Mouse (Mus musculus): ENCODE results near the gene Pnkp.

Pnkp gene

DNA sequence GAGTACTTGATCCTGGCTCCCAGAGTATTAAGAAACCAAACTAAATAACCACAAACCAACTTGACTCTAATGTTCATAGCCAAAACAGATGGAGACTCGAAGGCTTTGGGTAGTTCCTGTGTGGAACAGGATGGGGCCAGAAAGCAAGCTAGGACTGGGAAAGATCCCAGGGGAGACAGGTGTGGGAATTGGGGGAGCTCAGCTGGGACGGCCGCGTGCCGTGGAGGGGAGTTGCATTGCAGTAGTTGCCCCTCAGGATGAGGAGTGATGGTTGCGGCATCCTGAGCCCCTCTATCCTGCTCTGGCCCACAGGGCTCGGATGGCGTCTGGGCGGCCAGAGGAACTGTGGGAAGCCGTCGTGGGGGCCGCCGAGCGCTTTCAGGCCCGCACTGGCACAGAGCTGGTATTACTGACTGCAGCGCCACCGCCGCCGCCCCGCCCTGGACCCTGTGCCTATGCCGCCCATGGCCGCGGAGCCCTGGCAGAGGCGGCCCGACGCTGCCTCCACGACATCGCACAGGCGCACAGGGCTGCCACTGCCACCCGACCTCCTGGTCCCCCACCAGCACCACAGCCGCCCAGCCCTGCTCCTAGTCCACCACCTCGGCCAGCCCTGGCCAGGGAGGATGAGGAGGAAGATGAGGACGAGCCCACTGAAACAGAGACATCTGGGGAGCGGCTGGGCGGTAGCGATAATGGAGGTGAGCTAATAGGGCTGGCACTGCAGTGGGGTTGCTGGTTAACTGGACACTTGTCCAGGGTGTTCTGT, 4.5 kb upstream of the Pnkp start:
- no peak for DNase-seq (ENCODE audit: low spot score in 2 of 2)

- no peak for DNase-seq (ENCODE audit: low spot score in 2 of 2)
These were observed 3.9 kb upstream of the Pnkp start for GRCm38 (mm10) chr7:44853065-44853464.

- DNase-seq (ENCODE audit: low spot score in 2 of 2) = no peak
These were observed 3.2 kb upstream of the Pnkp start for GRCm38 (mm10) chr7:44853596-44854355.

DNA sequence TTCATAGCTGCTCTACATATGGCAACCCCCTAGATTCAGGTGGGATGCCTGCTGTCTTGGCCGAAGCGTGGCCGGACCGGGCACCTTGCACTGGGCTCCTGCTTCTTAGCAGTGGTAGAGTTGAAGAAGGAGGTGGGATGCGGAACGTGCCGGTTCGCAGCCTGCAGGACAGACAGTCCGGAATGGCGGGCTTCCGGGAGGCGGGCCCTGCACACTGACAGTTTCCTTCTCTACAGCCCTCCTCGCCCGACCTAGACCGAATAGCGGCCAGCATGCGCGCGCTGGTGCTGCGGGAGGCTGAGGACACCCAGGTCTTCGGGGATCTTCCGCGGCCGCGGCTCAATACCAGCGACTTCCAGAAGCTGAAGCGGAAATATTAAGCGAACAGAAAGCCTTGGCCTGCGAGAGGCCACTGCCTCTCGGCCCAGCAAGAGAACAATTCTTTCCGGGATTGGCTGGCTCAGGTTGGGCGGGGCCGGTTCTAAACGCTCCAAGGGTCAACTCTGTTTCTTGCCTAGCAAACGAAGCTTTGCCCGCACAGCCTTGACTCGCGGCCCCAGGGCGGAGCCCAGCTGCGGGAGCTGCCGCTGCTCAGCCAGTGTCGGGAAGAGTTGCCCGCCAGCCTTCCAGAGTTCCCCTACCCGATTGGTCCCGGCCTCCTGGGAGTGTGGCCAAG, 2.4 kb upstream of the Pnkp start:
- no peak for DNase-seq (ENCODE audit: low spot score in 2 of 2)

DNA sequence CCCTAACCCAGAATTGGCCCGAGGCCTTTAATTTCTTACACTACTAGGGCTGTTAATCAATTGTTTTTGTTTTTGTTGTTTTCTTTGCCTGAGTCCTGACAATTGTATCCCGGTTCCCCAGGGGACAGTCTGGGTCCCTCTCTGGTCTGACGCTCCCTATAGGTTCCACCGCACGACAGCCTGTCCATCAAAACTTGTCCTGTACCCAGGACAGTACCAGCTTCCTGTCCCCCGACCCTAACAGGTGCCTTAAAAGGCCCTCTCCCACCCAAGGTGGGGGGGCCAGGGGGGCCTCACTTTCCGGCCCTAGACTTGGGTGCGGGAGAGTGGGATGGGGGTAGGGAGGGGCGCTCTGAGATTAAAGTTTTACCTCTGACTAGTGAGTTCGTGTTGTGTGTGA, 1.9 kb upstream of the Pnkp start:
- DNase-seq (ENCODE audit: low spot score in 2 of 2) = no peak

DNA sequence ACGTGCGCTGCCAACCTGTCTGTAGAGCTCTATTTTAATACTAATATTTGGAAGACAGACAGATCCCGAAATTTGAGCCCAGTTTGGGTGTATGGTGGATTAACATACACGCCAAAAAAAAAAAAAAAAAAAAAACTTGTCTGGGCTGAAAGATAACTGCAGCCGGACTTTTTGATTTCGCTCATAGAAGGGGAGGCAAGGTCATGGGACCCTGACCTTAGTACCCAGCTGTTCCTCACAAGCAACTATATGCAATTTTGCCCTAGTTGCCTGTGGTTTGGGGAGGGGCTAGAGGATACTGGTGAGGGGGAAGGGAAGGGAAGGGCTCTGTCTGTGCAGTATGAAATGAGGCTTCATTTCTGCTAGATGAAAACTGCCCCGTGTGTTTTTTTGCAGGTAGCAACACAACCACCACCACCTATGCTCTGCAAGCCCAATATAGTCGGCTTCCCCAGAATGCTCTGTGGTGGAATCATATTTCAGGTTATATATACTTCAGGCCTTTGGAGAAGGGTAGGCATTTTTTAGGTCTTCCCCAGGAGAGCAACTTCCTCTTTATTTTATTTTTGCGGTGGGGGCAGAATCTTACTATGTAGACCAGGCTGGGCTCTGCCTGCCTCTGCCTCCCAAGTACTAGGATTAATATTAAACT, 548 bp upstream of the Pnkp start:
- no peak for DNase-seq (ENCODE audit: low spot score in 2 of 2)

DNA sequence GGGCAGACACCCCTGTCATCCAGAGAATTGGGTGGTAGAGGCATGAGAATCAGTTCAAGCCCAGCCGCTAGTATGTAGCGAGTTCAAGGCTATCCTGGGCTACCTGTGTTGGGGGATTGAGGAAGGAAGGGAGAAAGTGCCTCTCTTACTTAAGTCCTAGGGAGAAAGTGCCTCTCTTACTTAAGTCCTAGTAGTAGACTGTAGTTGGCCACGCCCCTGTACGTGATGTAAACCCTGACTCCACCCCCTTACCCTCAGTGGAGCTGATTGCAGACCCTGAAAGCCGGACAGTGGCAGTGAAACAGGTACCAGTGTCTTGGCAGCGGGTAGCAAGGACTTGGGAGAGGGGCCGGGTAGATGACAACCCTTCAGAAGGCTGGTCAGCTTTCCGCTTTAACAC, 966 bp downstream of the Pnkp start:
- no peak for DNase-seq (ENCODE audit: low spot score in 2 of 2)

DNA sequence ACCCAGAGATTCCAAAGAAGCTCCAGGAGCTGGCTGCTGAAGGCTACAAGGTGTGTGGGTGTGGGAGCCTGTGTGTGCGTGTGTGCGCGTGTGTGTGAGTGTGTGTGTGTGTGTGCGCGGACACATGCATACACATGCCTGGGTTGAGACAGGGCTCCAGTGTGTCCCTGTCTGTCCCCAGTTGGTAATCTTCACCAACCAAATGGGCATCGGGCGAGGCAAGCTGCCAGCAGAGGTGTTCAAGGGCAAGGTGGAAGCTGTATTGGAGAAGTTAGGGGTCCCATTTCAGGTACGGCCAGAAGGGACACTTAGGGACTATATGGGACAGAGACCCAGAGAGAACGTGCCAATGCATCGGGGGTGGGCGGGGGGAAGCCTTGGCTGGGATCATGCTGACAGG, 3.0 kb downstream of the Pnkp start:
- DNase-seq (ENCODE audit: low spot score in 2 of 2) = no peak

DNA sequence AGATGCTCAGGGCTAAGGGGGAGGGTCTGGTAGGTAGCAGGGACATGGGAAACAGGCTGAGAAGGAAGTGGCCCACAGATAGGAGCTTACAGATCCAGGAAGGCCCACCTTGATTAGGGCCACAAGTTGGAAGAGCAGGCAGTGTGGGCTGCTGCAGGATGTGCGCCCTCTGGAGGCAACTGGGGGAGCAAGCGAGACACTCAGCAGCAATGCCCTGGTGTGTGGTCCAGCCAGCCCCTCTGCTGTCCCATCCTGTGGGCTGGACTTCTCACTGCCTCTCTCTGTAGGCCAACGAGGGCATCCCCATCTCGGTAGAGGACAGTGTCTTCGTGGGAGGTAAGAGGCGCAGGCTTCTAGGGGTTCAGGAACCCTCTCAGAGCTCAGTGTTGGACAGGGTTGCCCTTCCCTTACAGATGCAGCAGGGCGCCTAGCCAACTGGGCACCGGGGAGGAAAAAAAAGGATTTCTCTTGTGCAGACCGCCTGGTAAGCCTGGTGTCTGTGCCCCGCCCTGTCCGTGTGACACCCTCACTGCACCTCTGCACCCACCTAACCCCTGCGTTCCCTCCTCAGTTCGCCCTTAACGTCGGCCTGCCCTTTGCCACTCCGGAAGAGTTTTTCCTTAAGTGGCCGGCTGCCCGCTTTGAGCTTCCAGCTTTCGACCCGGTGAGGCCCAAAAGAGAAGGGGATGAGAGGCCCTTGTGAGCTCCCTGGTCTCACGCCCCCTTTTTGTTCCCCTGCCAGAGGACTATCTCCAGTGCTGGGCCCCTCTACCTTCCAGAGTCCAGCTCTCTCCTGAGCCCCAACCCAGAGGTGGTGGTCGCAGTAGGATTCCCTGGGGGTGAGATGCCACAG, 3.9 kb downstream of the Pnkp start:
- no peak for DNase-seq (ENCODE audit: low spot score in 2 of 2)

DNA sequence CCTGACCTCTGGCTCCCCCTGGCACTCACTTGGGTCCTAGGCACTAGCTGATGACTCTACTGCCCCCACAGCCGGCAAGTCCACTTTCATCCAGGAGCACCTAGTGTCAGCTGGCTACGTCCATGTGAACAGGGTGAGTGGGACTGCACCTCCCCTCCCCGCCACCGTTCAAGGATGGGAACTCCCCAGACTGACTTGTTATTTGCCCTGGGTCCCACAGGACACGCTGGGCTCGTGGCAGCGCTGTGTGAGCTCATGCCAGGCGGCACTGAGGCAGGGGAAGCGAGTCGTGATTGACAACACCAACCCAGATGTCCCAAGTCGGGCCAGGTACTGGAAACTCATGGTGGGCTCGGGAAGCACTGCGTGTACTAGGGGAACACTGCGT, 4.5 kb downstream of the Pnkp start:
- no peak for DNase-seq (ENCODE audit: low spot score in 2 of 2)

DNA sequence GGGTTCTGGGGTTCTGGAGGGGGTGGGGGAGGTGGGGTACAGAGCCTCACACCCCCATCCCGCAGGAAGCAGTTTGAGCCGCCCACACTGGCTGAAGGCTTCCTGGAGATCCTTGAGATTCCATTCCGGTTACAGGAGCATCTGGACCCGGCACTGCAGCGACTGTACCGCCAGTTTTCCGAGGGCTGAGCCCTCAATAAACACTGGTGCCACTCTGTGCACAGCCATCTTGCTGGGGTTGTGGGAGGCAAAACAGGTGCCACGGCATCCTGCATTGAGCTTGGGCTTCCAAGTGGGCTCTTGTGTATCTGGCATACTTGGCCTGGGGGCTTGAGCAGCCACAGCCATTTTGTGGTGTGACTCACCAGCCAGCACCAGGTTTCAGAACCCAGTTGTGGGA, 5.5 kb downstream of the Pnkp start:
- DNase-seq (ENCODE audit: low spot score in 2 of 2) = no peak

GRCm38 (mm10) chr7:44863210-44863609, 6.3 kb downstream of the Pnkp start:
- no peak for DNase-seq (ENCODE audit: low spot score in 2 of 2)

- DNase-seq (ENCODE audit: low spot score in 2 of 2) = no peak
These were observed 7.1 kb downstream of the Pnkp start for GRCm38 (mm10) chr7:44863982-44864494.

DNA sequence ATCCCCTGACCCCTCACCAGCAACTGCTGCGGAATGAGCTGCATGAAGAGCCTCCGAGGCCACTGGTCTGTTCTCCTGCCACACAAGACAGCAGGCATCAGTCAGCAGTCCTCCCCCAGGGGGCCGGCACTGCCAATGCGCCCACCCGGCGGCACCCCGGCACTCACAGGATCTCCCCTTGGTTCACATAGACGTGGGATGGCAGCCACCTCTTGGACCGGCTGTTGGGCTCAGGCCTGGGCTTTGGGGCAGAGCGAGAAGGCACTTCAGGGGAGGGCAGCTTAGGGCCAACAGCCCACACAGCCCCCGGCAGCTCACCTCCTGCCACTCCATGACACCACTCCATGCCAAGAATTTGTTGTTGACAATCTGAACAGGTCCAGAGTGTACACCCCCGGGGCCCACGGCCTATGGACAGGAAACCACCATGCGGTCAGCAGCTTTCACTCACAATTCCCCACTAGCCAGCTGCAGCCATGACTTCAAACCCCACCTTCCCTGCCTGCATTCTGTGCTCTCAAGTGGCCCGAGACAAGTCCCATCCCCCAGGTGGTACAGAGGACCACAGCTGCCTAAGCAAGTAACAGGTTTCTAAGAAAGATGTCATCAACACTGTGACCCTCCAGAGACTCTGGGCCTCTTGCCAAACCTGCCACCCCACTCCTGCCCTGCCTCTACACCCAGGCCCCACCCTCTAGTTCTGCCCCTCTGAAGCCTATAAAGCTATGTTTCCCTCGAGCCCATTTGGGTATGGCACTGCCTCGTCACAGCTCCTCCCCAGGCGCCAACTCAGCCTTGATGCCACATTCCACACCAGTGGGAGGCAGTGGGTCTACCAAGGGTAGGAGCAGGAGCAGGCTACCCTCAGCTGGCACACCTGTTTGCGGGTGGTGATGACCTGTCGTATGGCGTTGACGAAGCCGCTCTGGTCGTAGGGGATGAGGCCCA, 7.9 kb downstream of the Pnkp start:
- DNase-seq (ENCODE audit: low spot score in 2 of 2) = no peak

DNA sequence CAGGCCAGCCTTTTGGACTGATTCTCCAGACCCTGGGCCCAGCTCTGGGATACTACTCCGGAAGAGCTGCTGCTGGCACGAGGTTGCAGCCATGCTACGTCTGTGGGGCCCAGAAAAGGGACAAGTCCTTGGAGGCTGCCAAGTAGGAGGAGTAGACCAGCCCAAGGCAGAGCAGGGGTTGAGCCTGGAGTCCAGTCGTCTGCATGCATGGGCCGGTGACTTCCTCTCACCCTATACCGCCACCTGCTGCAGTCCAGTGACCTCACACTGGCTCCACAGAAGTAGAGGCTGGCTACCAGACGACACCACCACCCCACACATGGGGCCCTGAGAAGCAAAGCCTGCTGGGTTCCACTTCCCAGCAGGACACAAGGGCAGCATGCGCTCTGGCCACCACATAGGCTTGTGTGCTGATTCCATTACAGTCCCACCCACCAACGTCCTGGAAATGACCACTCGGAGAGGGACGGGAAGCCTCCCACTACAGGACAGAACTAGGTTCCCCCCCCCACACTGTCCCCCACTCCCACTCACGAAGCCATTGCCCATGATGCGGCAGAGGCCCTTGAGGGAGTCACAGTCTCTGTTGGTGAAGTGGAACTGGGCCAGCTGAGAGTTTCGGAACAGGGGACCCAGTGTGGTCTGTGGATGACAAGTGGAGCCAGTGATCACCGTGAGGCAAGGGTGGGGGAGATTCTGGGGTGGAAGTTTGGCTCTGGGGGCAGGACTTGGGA, 9.5 kb downstream of the Pnkp start:
- DNase-seq (ENCODE audit: low spot score in 2 of 2) = no peak

GRCm38 (mm10) chr7:44867010-44867702, 10.2 kb downstream of the Pnkp start:
- no peak for DNase-seq (ENCODE audit: low spot score in 2 of 2)

DNA sequence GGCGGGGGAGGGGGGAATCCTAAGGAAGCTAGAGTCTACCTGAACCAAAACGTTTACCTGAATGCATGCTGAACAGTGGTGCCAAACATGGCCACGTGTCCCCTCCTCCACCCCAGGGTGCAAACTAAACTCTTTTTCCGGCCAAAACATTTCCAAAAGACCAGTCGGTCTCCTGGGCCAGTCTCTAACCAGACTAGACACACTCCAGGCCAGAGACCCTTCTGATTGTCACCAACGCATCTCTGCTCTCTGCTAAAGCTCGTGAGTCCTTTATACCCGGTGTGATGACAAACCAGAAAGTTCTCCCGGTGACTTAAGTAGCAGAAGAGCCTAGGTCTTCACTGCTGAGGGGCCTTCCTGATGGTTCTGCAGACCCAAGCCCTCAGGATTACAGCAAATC, 10.9 kb downstream of the Pnkp start:
- DNase-seq (ENCODE audit: low spot score in 2 of 2) = no peak

DNA sequence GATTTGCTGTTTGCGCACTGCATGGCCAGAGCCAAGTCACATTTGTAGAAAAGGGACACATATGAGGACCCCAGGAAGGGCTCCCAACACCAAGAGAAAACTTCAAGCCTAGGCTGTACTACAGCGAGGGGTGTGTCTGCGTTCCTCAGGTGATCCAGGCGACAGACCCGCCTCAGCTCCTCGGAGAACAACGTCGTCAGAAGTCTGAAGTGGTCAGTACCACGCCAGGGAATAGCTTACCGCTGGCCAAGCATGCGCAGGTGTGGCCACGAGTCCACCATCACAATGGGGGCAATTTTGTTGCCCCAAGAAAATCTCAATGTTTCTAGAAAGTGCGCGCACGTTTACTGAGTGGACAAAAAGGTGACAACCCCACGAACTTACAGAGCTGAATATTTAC, 11.5 kb downstream of the Pnkp start:
- no peak for DNase-seq (ENCODE audit: low spot score in 2 of 2)
